Mouse (Mus musculus): ENCODE data around the gene Rhox4a2.
"Not testable (repeated sequence)": the region's sequence is repeated elsewhere in the genome, so short reads cannot be mapped to it uniquely, and the experiment has no call there.

The Rhox4a2 gene

GRCm38 (mm10) chrX:37390548-37390947, at the start of gene Rhox4a2:
Gene Rhox4a2 (plus strand): TSS chrX:37390848.
- DNase-seq: not testable (repeated sequence)

DNA sequence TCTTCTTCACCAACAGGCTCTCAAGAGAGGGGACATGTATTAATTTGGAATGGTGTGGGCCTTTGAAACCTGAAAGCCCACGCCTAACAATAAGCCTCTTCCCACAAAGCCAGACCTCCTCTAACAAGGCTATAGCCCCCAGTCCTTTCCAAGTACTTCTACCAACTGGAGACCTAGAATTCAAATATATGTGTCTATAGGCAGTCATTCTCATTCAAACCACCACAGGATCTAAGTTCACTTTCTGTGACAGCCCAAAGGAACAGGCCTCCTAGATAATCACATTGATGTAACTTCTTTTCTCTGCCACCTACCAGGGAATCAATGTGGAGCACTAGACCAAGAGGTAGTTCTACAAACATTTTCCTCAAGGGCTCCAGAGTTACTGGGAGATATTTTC, 10.9 kb upstream of the Rhox4a2 start, which contains the start of gene Rhox3a2:
TSS of gene Rhox3a2 (plus strand) at position 301 of the 400 bp plus-strand sequence.
- DNase-seq: not testable (repeated sequence)

- not testable (repeated sequence) for DNase-seq
Measured at GRCm38 (mm10) chrX:37411767-37412166, 21.1 kb downstream of the Rhox4a2 start, which contains the start of gene Rhox2b. Gene Rhox2b (plus strand): TSS chrX:37412067.

- not testable (repeated sequence) for DNase-seq
Measured at GRCm38 (mm10) chrX:37432194-37432593, 41.5 kb downstream of the Rhox4a2 start, which contains the start of gene Rhox4b. Gene Rhox4b (plus strand): TSS chrX:37432494.

Measured in thymus, adult 18-20 months (tissue).